Mouse (Mus musculus) kidney, postnatal 25 days (tissue): ENCODE measurements at regions not wholly inside any gene's neighbourhood (a gene's known extent, or its start where the extent isn't known, plus 50 kb on each side); places are given as distances from the start of the nearest gene placed in this dataset.

Source experiments
- DNase-seq, 2 experiments: peaks; one replicate each; pipeline ENCODE4 v3.0.0; 2021; ENCODE audit warnings: mixed read lengths in 2 of 2

GRCm38 (mm10) chr16:77537351-77537750, 64.5 kb downstream of the Gm11146 start:
- no peak for DNase-seq

GRCm38 (mm10) chr16:77536746-77537145, 65.1 kb downstream of the Gm11146 start:
- no peak for DNase-seq

GRCm38 (mm10) chr16:77536314-77536713, 65.6 kb downstream of the Gm11146 start:
- no peak for DNase-seq

- peak in 1 of 2 experiments; percentile 27 for DNase-seq
These were observed 66.9 kb downstream of the Gm11146 start for GRCm38 (mm10) chr16:77535021-77535420.

- DNase-seq, result no peak
These were observed 70.3 kb downstream of the Gm11146 start for GRCm38 (mm10) chr16:77531596-77531995.

GRCm38 (mm10) chr16:77527951-77528350, 73.9 kb downstream of the Gm11146 start:
- DNase-seq, result no peak

- no peak for DNase-seq
These were observed 87.3 kb downstream of the Gm11146 start for GRCm38 (mm10) chr16:77514606-77515005.

- no peak for DNase-seq
These were observed 98.3 kb downstream of the Gm11146 start for GRCm38 (mm10) chr16:77503556-77503955.

GRCm38 (mm10) chr16:77502916-77503315, 99.0 kb downstream of the Gm11146 start:
- DNase-seq, result no peak

- DNase-seq, result no peak
These were observed 99.9 kb downstream of the Gm11146 start for GRCm38 (mm10) chr16:77502026-77502425.

- DNase-seq, result peak; percentile 46 to 50
These were observed 100.9 kb downstream of the Gm11146 start for GRCm38 (mm10) chr16:77500981-77501380.

- DNase-seq, result no peak
These were observed 101.5 kb downstream of the Gm11146 start for GRCm38 (mm10) chr16:77500413-77500812.

GRCm38 (mm10) chr16:77499537-77500301, 102.2 kb downstream of the Gm11146 start:
- peak; percentile 92 to 95 for DNase-seq

GRCm38 (mm10) chr16:77495310-77495709, 106.6 kb downstream of the Gm11146 start:
- no peak for DNase-seq

GRCm38 (mm10) chr16:77494042-77494441, 107.9 kb downstream of the Gm11146 start:
- DNase-seq, result no peak

- DNase-seq, result no peak
These were observed 113.7 kb downstream of the Gm11146 start for GRCm38 (mm10) chr16:77488155-77488554.

- DNase-seq, result no peak
These were observed 122.1 kb downstream of the Gm11146 start for GRCm38 (mm10) chr16:77479812-77480211.

GRCm38 (mm10) chr16:77471868-77472267, 130.0 kb downstream of the Gm11146 start:
- DNase-seq, result no peak

GRCm38 (mm10) chr16:77469903-77470302, 132.0 kb downstream of the Gm11146 start:
- DNase-seq, result no peak

- DNase-seq, result no peak
These were observed 132.5 kb downstream of the Gm11146 start for GRCm38 (mm10) chr16:77469328-77469875.

GRCm38 (mm10) chr16:77467216-77467615, 134.7 kb downstream of the Gm11146 start:
- DNase-seq, result peak in 1 of 2 experiments; percentile 26

- no peak for DNase-seq
These were observed 137.3 kb downstream of the Gm11146 start for GRCm38 (mm10) chr16:77464623-77465022.

- no peak for DNase-seq
These were observed 140.0 kb downstream of the Gm11146 start for GRCm38 (mm10) chr16:77461922-77462321.

GRCm38 (mm10) chr16:77461459-77461858, 140.4 kb downstream of the Gm11146 start:
- no peak for DNase-seq

- no peak for DNase-seq
These were observed 142.2 kb downstream of the Gm11146 start for GRCm38 (mm10) chr16:77459651-77460050.
